ENCODE assay signal across 9 mouse cellular contexts in the genomic region with DNA sequence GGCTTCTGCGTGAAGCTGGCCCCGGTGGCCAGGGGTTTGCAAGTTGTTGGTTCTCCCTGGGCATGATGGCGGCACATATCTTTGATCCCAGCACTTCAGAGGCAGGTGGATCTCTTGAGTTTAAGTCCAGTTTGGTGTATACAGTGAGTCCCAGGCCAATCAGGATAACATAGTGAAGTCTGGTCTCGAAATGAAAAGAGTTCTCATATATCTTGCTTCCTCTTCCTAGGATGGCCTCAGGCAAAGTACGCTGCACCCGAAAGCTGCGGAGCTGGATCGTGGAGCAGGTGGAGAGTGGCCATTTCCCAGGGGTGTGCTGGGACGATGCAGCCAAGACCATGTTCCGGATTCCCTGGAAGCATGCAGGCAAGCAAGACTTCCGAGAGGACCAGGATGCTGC. TPM values are rescaled to one million over a fixed set of nuclear protein-coding genes. Genes with fewer than 3 reads are reported as not detected.
DNase-seq lines count a peak whose midpoint lies in the region; ATAC-seq and TF ChIP-seq lines count a peak whose summit lies in the region.
"Had no signal": no experiment of that assay in that cellular context is flagged by ENCODE, and none has a peak within 500 bp of the region (broad histone marks: within the 10 kb centered on the region; RNA-seq: fewer than 3 reads in every experiment).

No protein-coding gene starts in this region.

- peaks cover 88% of the 10 kb centered on the region for H3K36me3 ChIP-seq in heart, embryonic 13.5 days
- H3K36me3 ChIP-seq in lung, postnatal 0 days (ENCODE audit: insufficient read depth, low read length), result peaks cover 48% of the 10 kb centered on the region
- peaks cover 79% of the 10 kb centered on the region for H3K36me3 ChIP-seq in small intestine, adult 2 months (ENCODE audit: control insufficient read depth, insufficient read depth, low read length)

- 0 out of 2 replicates have a peak overlapping the region, but pooled peaks have one; percentile 21 for H3K9ac ChIP-seq in heart, embryonic 13.5 days
- H3K9ac ChIP-seq in lung, postnatal 0 days (replicated peaks; ENCODE audit: low read depth), result peak overlapping the region; percentile 74

- no peak for ATAC-seq in heart, embryonic 13.5 days (ENCODE audit: extremely low read depth, insufficient number of reproducible peaks, low FRiP score, low TSS enrichment)
- ATAC-seq in lung, postnatal 0 days, result no peak

- no peak for TF ChIP-seq EP300 in lung, postnatal 0 days (IDR thresholded peaks at IDR 0.05)

- peak overlapping the region; percentile 72 for H3K4me2 ChIP-seq in heart, embryonic 13.5 days
- H3K4me2 ChIP-seq in lung, postnatal 0 days (replicated peaks; ENCODE audit: low read depth, low read length), result peak overlapping the region; percentile 67

- DNase-seq in heart, adult 18-20 months, result no peak
- no peak for DNase-seq in lung, postnatal 0 days (ENCODE audit: low spot score)
- DNase-seq in lung, postnatal 4 days, result no peak
- DNase-seq in adipocyte (ENCODE audit: low spot score), result no peak
- DNase-seq in left cerebral cortex, adult 9 months (ENCODE audit: low spot score in 2 of 2), result no peak

- no peak; the same call in 1 of the 2 replicates for TF ChIP-seq POLR2A in embryonic fibroblast, embryonic 13.5 days (IDR thresholded peaks at IDR 0.05; ENCODE audit: low read depth, low read length)
- TF ChIP-seq POLR2A in small intestine, adult 2 months (IDR thresholded peaks at IDR 0.05; ENCODE audit: low read depth, low read length), result no peak

- H3K27me3 ChIP-seq in heart, embryonic 13.5 days (replicated peaks), result no peaks in the 10 kb centered on the region
- H3K27me3 ChIP-seq in lung, postnatal 0 days (replicated peaks; ENCODE audit: insufficient read depth, low read length), result no peaks in the 10 kb centered on the region
- H3K27me3 ChIP-seq in small intestine, adult 2 months (ENCODE audit: control insufficient read depth, insufficient read depth, low read length), result no peaks in the 10 kb centered on the region
- H3K27me3 ChIP-seq: embryonic facial prominence, embryonic 12.5 days had no signal

- H3K4me1 ChIP-seq in heart, embryonic 13.5 days, result peaks cover 17% of the 10 kb centered on the region
- peaks cover 5% of the 10 kb centered on the region for H3K4me1 ChIP-seq in lung, postnatal 0 days (ENCODE audit: insufficient read depth, low read depth, low read length)
- H3K4me1 ChIP-seq in embryonic fibroblast, embryonic 13.5 days (ENCODE audit: control insufficient read depth, insufficient read depth, low read length), result no peaks in the 10 kb centered on the region
- peaks cover 23% of the 10 kb centered on the region; the same call in 1 of the 2 replicates for H3K4me1 ChIP-seq in small intestine, adult 2 months (ENCODE audit: control insufficient read depth, insufficient read depth, insufficient read length, low read length)

- TF ChIP-seq CTCF in lung, postnatal 0 days (IDR thresholded peaks at IDR 0.05), result no peak
- TF ChIP-seq CTCF in embryonic fibroblast, embryonic 13.5 days (IDR thresholded peaks at IDR 0.05; ENCODE audit: borderline replicate concordance, insufficient read depth, low read length), result no peak
- TF ChIP-seq CTCF in small intestine, adult 2 months (IDR thresholded peaks at IDR 0.05; ENCODE audit: extremely low read depth, insufficient read length, insufficient replicate concordance, low read depth, low read length), result no peak

- WGBS in heart, embryonic 13.5 days, result 93% methylated on average over 11 of the region's 11 CpGs
- 89% methylated on average over 11 of the region's 11 CpGs for WGBS in lung, postnatal 0 days
- WGBS in small intestine, adult 2 months, result 67% methylated on average over 11 of the region's 11 CpGs

- peak overlapping the region; percentile 54 for H3K4me3 ChIP-seq in heart, embryonic 13.5 days
- peak overlapping the region; percentile 58 for H3K4me3 ChIP-seq in lung, postnatal 0 days (ENCODE audit: low read depth, low read length)
- H3K4me3 ChIP-seq in embryonic fibroblast, embryonic 13.5 days (ENCODE audit: insufficient read depth, low read length), result 0 out of 2 replicates have a peak overlapping the region, but pooled peaks have one; percentile 57
- H3K4me3 ChIP-seq in small intestine, adult 2 months (ENCODE audit: low read depth, low read length), result peak overlapping the region; percentile 55

- no peaks in the 10 kb centered on the region for H3K9me3 ChIP-seq in heart, embryonic 13.5 days
- no peaks in the 10 kb centered on the region for H3K9me3 ChIP-seq in lung, postnatal 0 days (ENCODE audit: low read length)
- H3K9me3 ChIP-seq: embryonic facial prominence, embryonic 12.5 days had no signal

- 0 out of 2 replicates have a peak overlapping the region, but pooled peaks have one; percentile 84 for H3K27ac ChIP-seq in heart, embryonic 13.5 days (replicated peaks)
- peak overlapping the region; percentile 93 for H3K27ac ChIP-seq in lung, postnatal 0 days (ENCODE audit: low read length)
- no peak overlapping the region for H3K27ac ChIP-seq in embryonic fibroblast, embryonic 13.5 days (ENCODE audit: insufficient read depth, low read length)
- H3K27ac ChIP-seq in small intestine, adult 2 months (ENCODE audit: insufficient read depth, low read depth, low read length), result peak overlapping the region; percentile 100

RNA-seq across cellular contexts. Expression of gene Irf9, which starts 1.5 kb away (rescaled TPM):
- polyA plus RNA-seq in heart, embryonic 13.5 days (2015; fragmentation: Nextera tagmentation; extraction: Ambion mirVana), result 9.7 and 10.1 TPM in 2 replicates
- total RNA-seq in heart, adult 18-20 months (2021), result 10 to 100 TPM in 1 of 2 experiments, 1 to 10 TPM in 1; 8.9 to 11.0 TPM
- 26.2 and 29.5 TPM in 2 replicates for polyA plus RNA-seq in lung, postnatal 0 days (2015; fragmentation: Nextera tagmentation; extraction: Ambion mirVana)
- polyA plus RNA-seq in embryonic fibroblast, embryonic 13.5 days (2011; ENCODE audit: insufficient read length, low read depth, missing spikeins), result 24.2 and 33.2 TPM in 2 replicates
- 29.3 and 77.6 TPM in 2 replicates for polyA plus RNA-seq in small intestine, adult 2 months (2012; rRNA removed)

RNA-seq across cellular contexts. Expression of gene Rec8, which starts 13.0 kb away (rescaled TPM):
- polyA plus RNA-seq in heart, embryonic 13.5 days (2015; fragmentation: Nextera tagmentation; extraction: Ambion mirVana), result 13.4 and 15.1 TPM in 2 replicates
- under 1 TPM; 0.22 to 0.62 TPM for total RNA-seq in heart, adult 18-20 months (2021)
- 4.4 and 4.7 TPM in 2 replicates for polyA plus RNA-seq in lung, postnatal 0 days (2015; fragmentation: Nextera tagmentation; extraction: Ambion mirVana)
- polyA plus RNA-seq in embryonic fibroblast, embryonic 13.5 days (2011; ENCODE audit: insufficient read length, low read depth, missing spikeins), result 0.65 TPM in 1 of 2 replicates, not detected in the other
- polyA plus RNA-seq in small intestine, adult 2 months (2012; rRNA removed), result 8.7 and 19.2 TPM in 2 replicates

RNA-seq across cellular contexts. Expression of gene Rnf31, which starts 13.3 kb away (rescaled TPM):
- 12.5 and 15.2 TPM in 2 replicates for polyA plus RNA-seq in heart, embryonic 13.5 days (2015; fragmentation: Nextera tagmentation; extraction: Ambion mirVana)
- 10 to 100 TPM; 25.4 to 29.9 TPM for total RNA-seq in heart, adult 18-20 months (2021)
- 17.4 and 24.1 TPM in 2 replicates for polyA plus RNA-seq in lung, postnatal 0 days (2015; fragmentation: Nextera tagmentation; extraction: Ambion mirVana)
- polyA plus RNA-seq in embryonic fibroblast, embryonic 13.5 days (2011; ENCODE audit: insufficient read length, low read depth, missing spikeins), result 17.0 and 24.7 TPM in 2 replicates
- 28.8 and 65.8 TPM in 2 replicates for polyA plus RNA-seq in small intestine, adult 2 months (2012; rRNA removed)

RNA-seq across cellular contexts. Expression of gene Psme2, which starts 13.9 kb away (rescaled TPM):
- polyA plus RNA-seq in heart, embryonic 13.5 days (2015; fragmentation: Nextera tagmentation; extraction: Ambion mirVana), result 191 and 205 TPM in 2 replicates
- total RNA-seq in heart, adult 18-20 months (2021), result 100 to 1,000 TPM; 142 to 145 TPM
- 308 and 312 TPM in 2 replicates for polyA plus RNA-seq in lung, postnatal 0 days (2015; fragmentation: Nextera tagmentation; extraction: Ambion mirVana)
- polyA plus RNA-seq in embryonic fibroblast, embryonic 13.5 days (2011; ENCODE audit: insufficient read length, low read depth, missing spikeins), result 169 and 242 TPM in 2 replicates
- 85.3 and 142 TPM in 2 replicates for polyA plus RNA-seq in small intestine, adult 2 months (2012; rRNA removed)

RNA-seq across cellular contexts. Expression of gene Emc9, which starts 19.7 kb away (rescaled TPM):
- 14.8 and 19.1 TPM in 2 replicates for polyA plus RNA-seq in heart, embryonic 13.5 days (2015; fragmentation: Nextera tagmentation; extraction: Ambion mirVana)
- total RNA-seq in heart, adult 18-20 months (2021), result 10 to 100 TPM; 66.8 to 70.0 TPM
- polyA plus RNA-seq in lung, postnatal 0 days (2015; fragmentation: Nextera tagmentation; extraction: Ambion mirVana), result 18.3 and 18.9 TPM in 2 replicates
- 8.9 and 10.0 TPM in 2 replicates for polyA plus RNA-seq in embryonic fibroblast, embryonic 13.5 days (2011; ENCODE audit: insufficient read length, low read depth, missing spikeins)
- 12.2 and 23.0 TPM in 2 replicates for polyA plus RNA-seq in small intestine, adult 2 months (2012; rRNA removed)
